Mouse (Mus musculus) mouse embryonic stem cell (cell line): ENCODE results near the gene Heatr3.
"Not testable (repeated sequence)": the region's sequence is repeated elsewhere in the genome, so short reads cannot be mapped to it uniquely, and the experiment has no call there.

Source experiments
- in situ Hi-C, 2 experiments: fragments of 300-500 bp; cut with MboI; formaldehyde crosslinking; loops; 1 replicate in 1 of 2; 3 replicates in 1 of 2; pipeline ENCODE4 v1.14.3; 2019 to 2020; ENCODE audit warnings: low sequenced_read_pairs in 2 of 2, low pct_unique_long_range_greater_than_20kb in 1 of 2, mixed read lengths in 1 of 2; ENCODE audit not compliant: unreplicated experiment in 1 of 2

Heatr3 gene

GRCm38 (mm10) chr8:88177291-88177690, 39.6 kb downstream of the Heatr3 start:
- in situ Hi-C loops = no loop called here

GRCm38 (mm10) chr8:88183121-88183520, 45.5 kb downstream of the Heatr3 start:
- in situ Hi-C loops = no loop called here

GRCm38 (mm10) chr8:88184914-88185313, 47.3 kb downstream of the Heatr3 start:
- in situ Hi-C loops = no loop called here

- in situ Hi-C loops = no loop called here
Measured at GRCm38 (mm10) chr8:88185716-88186115, 48.1 kb downstream of the Heatr3 start.

- in situ Hi-C loops = no loop called here
Measured at GRCm38 (mm10) chr8:88197328-88197727, 59.7 kb downstream of the Heatr3 start.

GRCm38 (mm10) chr8:88198551-88198944, 60.9 kb downstream of the Heatr3 start:
- in situ Hi-C loops = no loop called here

- in situ Hi-C loops = no loop called here
Measured at GRCm38 (mm10) chr8:88198945-88199571, 61.4 kb downstream of the Heatr3 start, which contains the start of gene Tent4b. Gene Tent4b (plus strand): TSS chr8:88199213.

- in situ Hi-C loops = no loop called here
Measured at GRCm38 (mm10) chr8:88199700-88200601, 62.3 kb downstream of the Heatr3 start.

- in situ Hi-C loops = no loop called here
Measured at GRCm38 (mm10) chr8:88200724-88201495, 63.3 kb downstream of the Heatr3 start.

GRCm38 (mm10) chr8:88201641-88202040, 64.0 kb downstream of the Heatr3 start:
- in situ Hi-C loops = no loop called here

- in situ Hi-C loops = no loop called here
Measured at GRCm38 (mm10) chr8:88206016-88206415, 68.4 kb downstream of the Heatr3 start.

GRCm38 (mm10) chr8:88207121-88207821, 69.6 kb downstream of the Heatr3 start:
- in situ Hi-C loops = no loop called here

GRCm38 (mm10) chr8:88209930-88210827, 72.5 kb downstream of the Heatr3 start:
- in situ Hi-C loops = not testable (repeated sequence)

- in situ Hi-C loops = no loop called here
Measured at GRCm38 (mm10) chr8:88221353-88221752, 83.7 kb downstream of the Heatr3 start.
